Mouse (Mus musculus) bone marrow macrophage, adult 2 months (primary cell): ENCODE data around the gene Rad54l. TPM values are rescaled to one million over a fixed set of nuclear protein-coding genes. Genes with fewer than 3 reads are reported as not detected.
A peak's percentile ranks its signal among the peaks of the same experiment; 100 is the strongest.

Source experiments
- H3K27ac ChIP-seq: 2 replicates; pipeline ENCODE4 v1.5.1; 2012; ENCODE audit warnings: low read depth, low read length; ENCODE audit not compliant: insufficient read depth
- H3K4me1 ChIP-seq: 2 replicates; pipeline ENCODE4 v1.6.1; 2012; ENCODE audit warnings: low read length; ENCODE audit not compliant: control insufficient read depth, insufficient read depth
- H3K4me3 ChIP-seq: 2 replicates; pipeline ENCODE4 v1.5.1; 2012; ENCODE audit warnings: mild to moderate bottlenecking, low read length, moderate library complexity; ENCODE audit not compliant: insufficient read depth
- CTCF ChIP-seq: IDR thresholded peaks from 2 replicates; pipeline ENCODE4 v1.5.1; 2012; ENCODE audit warnings: low read depth, mild to moderate bottlenecking, low read length, moderate library complexity
- POLR2A ChIP-seq: IDR thresholded peaks from 2 replicates; pipeline ENCODE4 v1.6.1; 2012; ENCODE audit warnings: mild to moderate bottlenecking, low read depth, low read length, borderline replicate concordance
- polyA plus RNA-seq: library from polyadenylated mRNA; stranded (reverse); fragments of >200 nt; gene quantifications from 2 replicates; pipeline ENCODE4 v1.2.4, GENCODE M21; 2012; ENCODE audit not compliant: missing spikeins, insufficient read depth, insufficient read length

The Rad54l gene
- polyA plus RNA-seq, 1 experiment = 10.0 TPM

- Histone ChIP-seq H3K27ac (no peak overlapping the region), H3K4me3 (no peak overlapping the region), H3K4me1 (no peaks in the 10 kb centered on the region)
- TF ChIP-seq POLR2A = no peak
- TF ChIP-seq CTCF = no peak
Observed at GRCm38 (mm10) chr4:116110695-116111094, 12.8 kb downstream of the Rad54l start.

- H3K4me1 ChIP-seq = no peaks in the 10 kb centered on the region
- no peak overlapping the region for H3K4me3 ChIP-seq
- TF ChIP-seq POLR2A = no peak
- no peak for TF ChIP-seq CTCF
- no peak overlapping the region for H3K27ac ChIP-seq
Observed at GRCm38 (mm10) chr4:116105278-116105677, 18.2 kb downstream of the Rad54l start.

- Histone ChIP-seq H3K4me1 (0 out of 2 replicates have a peak, but pooled peaks cover 3% of the 10 kb centered on the region), H3K4me3 (no peak overlapping the region), H3K27ac (no peak overlapping the region)
- TF ChIP-seq CTCF (no peak), POLR2A (no peak)
Observed at GRCm38 (mm10) chr4:116100959-116101358, 22.5 kb downstream of the Rad54l start.

- no peak overlapping the region for H3K27ac ChIP-seq
- H3K4me1 ChIP-seq = peaks cover 16% of the 10 kb centered on the region
- H3K4me3 ChIP-seq = no peak overlapping the region
- TF ChIP-seq POLR2A = no peak
- no peak for TF ChIP-seq CTCF
Observed at GRCm38 (mm10) chr4:116097211-116097610, 26.3 kb downstream of the Rad54l start.

DNA sequence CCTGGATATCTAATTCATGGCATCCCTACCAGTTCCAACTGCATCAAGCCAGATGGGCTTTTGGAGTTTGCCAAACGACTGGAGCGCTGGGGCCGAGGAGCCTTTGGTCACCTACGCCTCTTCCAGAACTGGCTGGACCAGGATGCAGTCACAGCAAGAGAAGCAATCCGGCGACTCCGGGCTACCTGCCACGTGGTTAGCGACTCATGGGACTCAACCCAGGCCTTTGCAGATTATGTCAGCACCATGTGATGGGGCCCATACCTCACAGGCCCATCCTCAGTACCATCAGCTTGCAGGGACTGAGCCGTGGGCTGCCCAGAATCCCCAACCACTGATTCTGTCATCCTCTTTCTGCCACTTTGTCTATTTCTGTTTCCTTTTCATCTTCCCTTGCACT lies 27.2 kb downstream of the Rad54l start:
- no peak overlapping the region for H3K4me3 ChIP-seq

DNA sequence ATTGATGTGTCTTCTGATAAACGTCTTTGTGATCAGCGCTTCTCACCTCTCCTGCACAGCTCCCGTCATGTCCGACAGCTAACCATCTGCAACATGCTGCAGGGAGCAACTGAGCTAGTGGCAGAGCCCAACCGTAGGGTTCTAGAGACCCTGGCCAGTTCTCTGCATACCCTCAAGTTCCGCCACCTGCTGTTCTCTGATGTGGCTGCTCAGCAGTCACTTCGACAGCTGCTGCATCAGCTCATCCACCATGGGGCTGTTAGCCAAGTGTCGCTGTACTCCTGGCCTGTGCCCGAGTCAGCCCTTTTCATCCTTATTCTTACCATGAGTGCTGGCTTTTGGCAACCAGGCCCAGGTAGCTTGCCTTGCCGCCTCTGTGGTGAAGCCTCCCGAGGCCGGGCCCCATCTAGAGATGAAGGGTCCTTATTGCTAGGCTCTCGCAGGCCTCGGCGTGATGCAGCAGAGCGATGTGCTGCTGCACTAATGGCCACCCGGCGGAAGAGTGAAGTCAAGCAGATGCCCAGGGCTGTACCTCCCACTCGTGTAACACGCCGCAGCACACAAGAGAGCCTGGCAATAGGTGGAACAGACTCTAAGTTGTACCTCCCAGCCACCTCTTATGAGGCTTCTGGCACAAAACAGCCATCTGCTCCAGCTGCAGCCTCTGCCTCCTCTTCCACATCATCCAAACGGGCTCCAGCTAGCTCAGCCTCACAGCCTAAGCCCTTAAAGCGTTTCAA lies 34.8 kb downstream of the Rad54l start:
- H3K27ac ChIP-seq = no peak overlapping the region
- no peaks in the 10 kb centered on the region for H3K4me1 ChIP-seq
- no peak overlapping the region for H3K4me3 ChIP-seq
- TF ChIP-seq CTCF = no peak
- TF ChIP-seq POLR2A = no peak

More for the DNA sequence above, 27.2 kb downstream of the Rad54l start:
- peaks cover 16% of the 10 kb centered on the region for H3K4me1 ChIP-seq
- no peak overlapping the region for H3K27ac ChIP-seq
- TF ChIP-seq CTCF (no peak), POLR2A (no peak)

DNA sequence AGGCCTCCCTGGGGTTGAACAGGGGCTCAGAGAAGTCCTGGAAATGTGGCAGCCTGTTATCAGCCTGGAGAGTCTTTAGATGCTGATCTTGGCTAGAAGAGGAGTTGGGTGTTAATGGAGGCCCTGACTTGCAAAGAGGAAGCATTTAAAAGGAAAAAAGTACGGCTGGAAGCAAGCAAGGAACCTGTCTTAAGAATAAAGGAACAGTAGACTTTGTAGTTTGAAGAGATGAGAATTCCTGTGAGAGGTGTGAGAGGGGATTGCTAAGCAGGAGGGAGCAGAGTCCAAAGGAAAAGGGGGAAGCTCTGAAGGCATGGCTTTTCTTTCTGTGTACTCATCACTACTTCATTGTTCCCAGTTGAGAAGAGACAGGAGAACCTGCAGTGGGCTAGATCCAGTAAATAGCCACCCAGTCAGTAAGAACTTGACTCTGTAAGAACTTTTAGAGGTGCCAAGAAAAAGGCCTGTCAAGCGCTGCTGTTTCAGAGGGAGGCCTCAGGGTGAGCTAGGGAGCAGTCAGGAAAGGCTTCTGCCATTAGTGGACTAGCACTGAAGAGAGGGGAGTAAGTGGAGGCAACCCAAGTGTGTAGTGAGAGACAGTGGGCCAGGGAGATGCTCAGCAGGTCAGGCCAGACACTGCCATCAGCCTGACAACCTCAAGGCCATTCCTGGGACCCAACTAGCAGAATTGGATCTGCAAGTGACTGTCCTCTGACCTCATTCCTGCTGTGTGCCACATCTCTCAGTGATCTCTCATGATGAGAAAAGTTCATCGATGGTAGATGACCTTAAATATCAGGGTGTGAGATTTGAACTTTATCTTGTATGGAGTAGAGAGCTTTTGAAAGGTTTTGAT lies 46.0 kb downstream of the Rad54l start:
- Histone ChIP-seq H3K27ac (peak overlapping the region; percentile 70), H3K4me3 (peak overlapping the region; percentile 91), H3K4me1 (peaks cover 15% of the 10 kb centered on the region)
- no peak for TF ChIP-seq POLR2A
- no peak for TF ChIP-seq CTCF

GRCm38 (mm10) chr4:116076369-116077231 lies 46.9 kb downstream of the Rad54l start:
- TF ChIP-seq POLR2A (no peak), CTCF (no peak)
- peaks cover 17% of the 10 kb centered on the region for H3K4me1 ChIP-seq
- H3K27ac ChIP-seq = peak overlapping the region; percentile 70

DNA sequence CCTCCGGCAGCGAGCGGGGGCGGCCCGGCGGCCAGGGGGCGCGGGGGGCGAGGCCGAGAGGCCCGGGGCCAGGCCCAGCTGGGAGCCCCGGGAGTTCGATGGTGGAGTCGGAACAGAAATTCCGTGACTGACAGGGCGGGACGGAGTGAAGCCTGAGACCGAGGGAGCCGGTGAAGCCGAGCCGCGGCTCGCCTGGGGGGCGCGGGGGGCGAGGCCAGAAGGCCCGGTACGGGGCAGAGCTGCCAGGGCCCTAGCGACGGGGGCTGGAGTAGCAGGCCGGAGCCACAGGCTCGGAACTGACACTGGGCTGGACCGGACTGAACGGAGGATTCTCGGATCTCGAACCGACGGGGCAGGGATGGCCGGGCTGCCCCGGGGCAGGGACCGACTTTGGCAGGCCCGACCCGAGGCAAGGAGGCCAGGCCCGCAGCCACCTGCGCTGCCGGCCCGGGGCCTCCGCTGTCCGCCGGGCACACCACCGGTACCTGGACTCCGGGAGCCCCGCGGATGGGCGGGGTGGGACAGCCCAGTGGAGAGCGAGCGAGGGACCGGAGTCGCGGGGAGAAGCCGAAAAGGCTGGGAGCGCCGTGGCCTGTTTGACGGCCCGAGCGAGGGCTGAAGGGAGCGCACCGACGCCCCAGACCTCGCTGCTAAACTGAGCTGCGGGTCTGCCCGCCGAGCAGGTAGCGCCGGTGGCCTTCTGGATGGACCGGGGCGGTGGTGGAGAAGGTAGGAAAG lies 47.7 kb downstream of the Rad54l start:
- H3K4me3 ChIP-seq = peak overlapping the region; percentile 91
- TF ChIP-seq CTCF = no peak
- no peak for TF ChIP-seq POLR2A
- peaks cover 23% of the 10 kb centered on the region for H3K4me1 ChIP-seq
- peak overlapping the region; percentile 70 for H3K27ac ChIP-seq

More at GRCm38 (mm10) chr4:116076369-116077231, 46.9 kb downstream of the Rad54l start:
- peak overlapping the region; percentile 91 for H3K4me3 ChIP-seq
